Mouse (Mus musculus): Measurements from ENCODE around the gene Gm10638. TPM values are rescaled to one million over a fixed set of nuclear protein-coding genes. Genes with fewer than 3 reads are reported as not detected.

Gm10638 gene
- polyA plus RNA-seq (2014; fragmentation: Nextera tagmentation; extraction: Ambion mirVana) = 5.9 and 7.4 TPM in 2 replicates

DNA sequence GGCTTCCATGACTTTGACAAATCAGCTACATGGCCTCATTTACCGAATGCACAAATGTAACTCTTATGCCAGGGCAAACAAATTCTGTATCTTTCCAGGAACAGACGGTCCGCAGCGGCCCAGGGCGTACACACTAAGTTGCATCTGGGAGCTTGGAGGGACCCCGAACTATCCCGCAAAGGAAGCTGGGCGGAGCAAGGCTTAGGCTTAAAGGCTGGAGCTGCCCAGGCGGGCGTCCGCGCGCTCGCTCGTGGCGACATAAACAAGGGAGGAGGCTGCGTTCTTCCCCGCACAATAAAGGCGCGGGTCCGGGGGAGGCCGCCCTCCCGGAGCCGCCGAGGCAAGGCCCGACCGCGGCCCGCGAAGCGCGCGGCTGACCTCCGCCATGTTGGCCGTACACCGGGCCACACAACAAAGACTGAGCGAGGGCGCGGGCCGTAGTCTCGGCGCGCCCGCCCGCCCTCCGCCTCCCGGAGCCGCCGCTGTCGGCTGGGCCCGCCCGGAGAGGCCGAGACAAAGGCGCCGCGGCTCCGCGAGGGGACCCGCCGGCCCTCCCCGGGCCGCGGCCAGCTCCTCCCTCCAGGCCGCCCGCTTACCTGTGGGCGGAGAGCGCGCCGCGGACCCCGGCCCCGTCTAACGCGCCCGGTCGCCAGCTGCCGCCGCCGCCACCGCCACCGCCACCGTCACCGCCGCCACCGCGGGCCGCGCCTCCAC lies at the start of gene Gm10638, which contains the start of gene Siah1a:
Gm10638 (plus strand) TSS at position 479 of the 714 bp plus-strand sequence.
Siah1a (minus strand) TSS at position 714 of the 714 bp plus-strand sequence.
- Histone ChIP-seq H3K36me3 (ENCODE audit: control insufficient read depth, insufficient read depth, low read length) (no peaks in the 10 kb centered on the region), H3K27ac (replicated peaks; ENCODE audit: low read depth, low read length) (peak within 1 kb of the TSS; percentile 92), H3K9ac (ENCODE audit: low read length) (peak within 1 kb of the TSS; percentile 100), H3K9me3 (ENCODE audit: control insufficient read depth, low read length) (no peaks in the 10 kb centered on the region), H3K4me2 (ENCODE audit: low read depth, severe bottlenecking) (peak within 1 kb of the TSS; percentile 86), H3K4me1 (ENCODE audit: control insufficient read depth, insufficient read depth, low read length) (peaks cover 6% of the 10 kb centered on the region; the same call in 1 of the 2 replicates), H3K4me3 (ENCODE audit: low read depth, low read length) (peak within 1 kb of the TSS; percentile 87), H3K27me3 (ENCODE audit: control insufficient read depth, insufficient read depth, low read length) (no peaks in the 10 kb centered on the region)
- peak; percentile 78 for DNase-seq (ENCODE audit: low spot score)
- under 1% methylated on average over 69 of the region's 88 CpGs for WGBS
- ATAC-seq (ENCODE audit: insufficient number of reproducible peaks, low FRiP score, low TSS enrichment, low read depth) = peak; percentile 72

DNA sequence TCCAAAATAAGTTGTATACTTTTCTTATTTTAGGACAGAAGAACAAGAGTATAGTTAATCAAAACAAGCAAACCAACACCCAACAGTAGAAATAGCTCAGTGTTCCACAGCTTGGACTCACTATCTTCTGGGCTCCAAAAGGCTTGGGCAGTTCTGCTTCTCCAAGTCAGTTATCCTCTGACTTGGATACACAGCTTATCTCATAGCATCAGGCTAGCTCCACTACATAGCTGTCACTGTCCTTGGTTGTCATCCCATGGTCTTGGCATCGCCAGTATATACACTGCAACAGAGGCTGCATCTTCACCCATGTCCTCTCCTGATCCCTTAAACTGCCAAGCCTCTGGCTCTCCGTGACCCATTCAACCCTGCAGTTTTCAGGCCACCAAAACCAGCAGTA lies 49.8 kb upstream of the Gm10638 start:
- H3K9me3 ChIP-seq (ENCODE audit: control insufficient read depth, low read length) = no peaks in the 10 kb centered on the region
- 84% methylated on average over 2 of the region's 2 CpGs for WGBS
- ATAC-seq (ENCODE audit: insufficient number of reproducible peaks, low FRiP score, low TSS enrichment, low read depth) (no peak), DNase-seq (ENCODE audit: low spot score) (no peak)
- no peak overlapping the region for H3K27ac ChIP-seq (replicated peaks; ENCODE audit: low read depth, low read length)
- H3K9ac ChIP-seq (ENCODE audit: low read length) = no peak overlapping the region
- no peaks in the 10 kb centered on the region for H3K27me3 ChIP-seq (ENCODE audit: control insufficient read depth, insufficient read depth, low read length)
- H3K4me1 ChIP-seq (ENCODE audit: control insufficient read depth, insufficient read depth, low read length) = no peaks in the 10 kb centered on the region
- H3K4me3 ChIP-seq (ENCODE audit: low read depth, low read length) = no peak overlapping the region
- peaks cover 4% of the 10 kb centered on the region; the same call in 1 of the 2 replicates for H3K36me3 ChIP-seq (ENCODE audit: control insufficient read depth, insufficient read depth, low read length)
- H3K4me2 ChIP-seq (ENCODE audit: low read depth, severe bottlenecking) = no peak overlapping the region

DNA sequence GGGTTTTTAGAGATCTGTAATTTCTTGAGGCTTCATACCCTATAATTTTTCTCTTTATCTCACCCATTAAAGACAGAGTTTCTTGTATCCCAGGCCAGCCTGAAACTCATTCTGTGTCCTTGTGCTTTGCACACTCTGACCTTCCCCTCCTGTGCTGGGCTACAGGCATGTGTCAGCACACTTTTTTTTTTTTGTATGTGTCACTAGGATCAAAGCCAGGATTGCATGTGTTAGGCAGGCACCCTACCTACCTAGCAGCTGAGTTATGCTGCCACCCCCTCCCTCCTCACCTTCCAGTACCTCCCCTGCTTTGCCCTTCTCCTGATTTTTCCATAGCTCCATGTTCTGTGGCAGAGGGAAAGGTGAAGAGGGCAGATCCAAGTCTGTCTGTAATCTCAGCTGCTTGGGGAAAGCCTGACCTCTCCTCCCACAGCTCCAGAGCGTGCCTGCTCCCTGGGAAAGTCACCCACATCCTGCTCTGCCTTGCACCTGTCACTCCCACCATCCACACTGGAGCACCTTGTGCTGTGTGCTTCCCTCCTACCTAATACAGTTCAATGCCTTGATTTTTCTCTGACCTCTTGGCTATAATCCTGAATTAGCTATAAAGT lies 46.6 kb upstream of the Gm10638 start:
- no peak for DNase-seq (ENCODE audit: low spot score)
- Histone ChIP-seq H3K4me1 (ENCODE audit: control insufficient read depth, insufficient read depth, low read length) (no peaks in the 10 kb centered on the region), H3K9ac (ENCODE audit: low read length) (no peak overlapping the region), H3K4me3 (ENCODE audit: low read depth, low read length) (no peak overlapping the region), H3K36me3 (ENCODE audit: control insufficient read depth, insufficient read depth, low read length) (peaks cover 4% of the 10 kb centered on the region; the same call in 1 of the 2 replicates), H3K9me3 (ENCODE audit: control insufficient read depth, low read length) (no peaks in the 10 kb centered on the region), H3K27me3 (ENCODE audit: control insufficient read depth, insufficient read depth, low read length) (no peaks in the 10 kb centered on the region), H3K27ac (replicated peaks; ENCODE audit: low read depth, low read length) (no peak overlapping the region), H3K4me2 (ENCODE audit: low read depth, severe bottlenecking) (no peak overlapping the region)
- WGBS = 58% methylated on average over 1 of the region's 1 CpGs
- no peak for ATAC-seq (ENCODE audit: insufficient number of reproducible peaks, low FRiP score, low TSS enrichment, low read depth)

DNA sequence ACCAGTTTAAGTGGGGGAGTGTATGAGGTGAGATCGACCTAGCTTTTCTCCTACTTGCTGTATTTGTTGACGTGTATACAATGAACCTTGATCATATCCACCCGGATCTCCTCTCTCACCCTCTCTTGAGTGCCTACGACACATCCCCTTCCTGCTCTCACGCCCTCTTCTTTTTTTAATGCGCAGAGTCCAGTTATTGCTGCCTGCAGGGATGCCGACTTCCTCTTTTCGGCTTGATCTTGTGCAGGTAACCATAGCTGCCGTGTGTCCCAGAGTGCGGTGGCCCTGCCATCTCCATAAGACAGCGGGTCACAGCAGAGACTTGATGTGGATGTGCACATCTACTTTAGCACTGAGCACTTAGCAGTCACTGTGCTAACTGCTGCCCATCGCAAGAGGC lies 46.0 kb upstream of the Gm10638 start:
- no peaks in the 10 kb centered on the region for H3K9me3 ChIP-seq (ENCODE audit: control insufficient read depth, low read length)
- no peaks in the 10 kb centered on the region for H3K27me3 ChIP-seq (ENCODE audit: control insufficient read depth, insufficient read depth, low read length)
- no peak overlapping the region for H3K9ac ChIP-seq (ENCODE audit: low read length)
- peaks cover 4% of the 10 kb centered on the region; the same call in 1 of the 2 replicates for H3K36me3 ChIP-seq (ENCODE audit: control insufficient read depth, insufficient read depth, low read length)
- no peak overlapping the region for H3K4me3 ChIP-seq (ENCODE audit: low read depth, low read length)
- ATAC-seq (ENCODE audit: insufficient number of reproducible peaks, low FRiP score, low TSS enrichment, low read depth) (no peak), DNase-seq (ENCODE audit: low spot score) (no peak)
- H3K4me2 ChIP-seq (ENCODE audit: low read depth, severe bottlenecking) = no peak overlapping the region
- 94% methylated on average over 12 of the region's 12 CpGs for WGBS
- no peak overlapping the region for H3K27ac ChIP-seq (replicated peaks; ENCODE audit: low read depth, low read length)
- no peaks in the 10 kb centered on the region for H3K4me1 ChIP-seq (ENCODE audit: control insufficient read depth, insufficient read depth, low read length)

DNA sequence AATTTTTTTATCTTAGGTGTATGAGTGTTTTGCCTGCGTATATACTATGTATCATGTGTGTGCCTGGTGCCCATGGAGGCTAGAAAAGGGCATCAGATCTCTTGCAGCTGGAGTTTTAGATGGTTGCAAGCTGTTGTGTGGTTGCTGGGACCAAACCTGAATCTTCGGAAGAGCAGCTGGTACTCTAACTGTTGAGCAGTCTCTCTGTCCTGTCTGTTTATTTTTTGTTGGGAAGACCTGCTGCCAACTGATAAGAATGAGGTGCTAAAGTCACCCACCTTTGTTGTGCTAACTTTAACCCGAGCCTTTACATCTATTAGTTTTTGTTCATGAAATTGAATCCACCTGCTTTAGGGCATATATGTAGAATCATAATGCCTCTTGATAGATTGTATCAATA lies 43.0 kb upstream of the Gm10638 start:
- Histone ChIP-seq H3K4me3 (ENCODE audit: low read depth, low read length) (no peak overlapping the region), H3K27me3 (ENCODE audit: control insufficient read depth, insufficient read depth, low read length) (no peaks in the 10 kb centered on the region), H3K9ac (ENCODE audit: low read length) (no peak overlapping the region), H3K4me1 (ENCODE audit: control insufficient read depth, insufficient read depth, low read length) (no peaks in the 10 kb centered on the region), H3K4me2 (ENCODE audit: low read depth, severe bottlenecking) (no peak overlapping the region), H3K36me3 (ENCODE audit: control insufficient read depth, insufficient read depth, low read length) (no peaks in the 10 kb centered on the region), H3K9me3 (ENCODE audit: control insufficient read depth, low read length) (no peaks in the 10 kb centered on the region), H3K27ac (replicated peaks; ENCODE audit: low read depth, low read length) (no peak overlapping the region)
- no peak for DNase-seq (ENCODE audit: low spot score)
- WGBS = 88% methylated on average over 3 of the region's 3 CpGs
- no peak for ATAC-seq (ENCODE audit: insufficient number of reproducible peaks, low FRiP score, low TSS enrichment, low read depth)

DNA sequence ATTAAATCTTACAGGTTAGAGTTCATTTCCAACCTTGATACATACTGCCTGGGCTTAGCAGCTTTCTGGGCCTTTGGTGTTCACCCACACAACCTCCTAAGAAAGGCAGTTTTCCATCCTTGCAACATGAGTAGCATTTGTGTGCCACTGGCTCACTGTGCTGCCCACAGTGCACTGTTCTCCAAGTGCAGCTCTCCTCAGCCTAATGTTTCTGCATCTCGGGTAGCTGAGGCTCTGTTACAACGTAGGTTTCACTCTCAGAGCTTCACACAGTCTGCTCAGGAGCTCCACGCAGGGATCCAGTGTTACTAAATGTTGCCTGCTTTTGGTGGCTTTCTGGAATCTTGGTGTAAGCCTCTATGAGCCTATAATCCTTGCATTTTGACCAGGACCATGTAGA lies 40.2 kb upstream of the Gm10638 start:
- H3K4me1 ChIP-seq (ENCODE audit: control insufficient read depth, insufficient read depth, low read length) = no peaks in the 10 kb centered on the region
- H3K36me3 ChIP-seq (ENCODE audit: control insufficient read depth, insufficient read depth, low read length) = no peaks in the 10 kb centered on the region
- no peak overlapping the region for H3K4me3 ChIP-seq (ENCODE audit: low read depth, low read length)
- no peak overlapping the region for H3K4me2 ChIP-seq (ENCODE audit: low read depth, severe bottlenecking)
- no peak overlapping the region for H3K9ac ChIP-seq (ENCODE audit: low read length)
- no peak overlapping the region for H3K27ac ChIP-seq (replicated peaks; ENCODE audit: low read depth, low read length)
- DNase-seq (ENCODE audit: low spot score) (no peak), ATAC-seq (ENCODE audit: insufficient number of reproducible peaks, low FRiP score, low TSS enrichment, low read depth) (no peak)
- H3K9me3 ChIP-seq (ENCODE audit: control insufficient read depth, low read length) = no peaks in the 10 kb centered on the region
- H3K27me3 ChIP-seq (ENCODE audit: control insufficient read depth, insufficient read depth, low read length) = no peaks in the 10 kb centered on the region
- WGBS = 88% methylated on average over 3 of the region's 3 CpGs

DNA sequence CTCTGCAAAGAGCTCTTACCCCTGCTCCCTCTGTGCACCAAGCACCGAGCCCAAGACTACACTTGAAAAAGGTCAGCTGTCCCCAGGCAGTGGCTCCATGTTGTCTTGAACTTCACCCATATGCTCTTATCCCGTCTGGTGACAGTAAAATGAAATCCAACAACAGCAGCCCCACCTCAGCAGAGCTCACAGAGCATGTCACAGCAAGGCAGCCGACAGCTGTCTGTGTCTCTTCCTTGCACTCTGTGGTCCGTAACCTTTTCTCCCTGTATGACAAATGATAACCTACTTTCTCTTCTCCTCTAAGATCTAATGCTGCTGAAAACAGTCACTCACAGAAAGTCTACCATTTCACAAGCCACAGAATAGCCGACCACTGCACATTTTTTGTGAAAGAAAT lies 38.7 kb upstream of the Gm10638 start:
- DNase-seq (ENCODE audit: low spot score) (no peak), ATAC-seq (ENCODE audit: insufficient number of reproducible peaks, low FRiP score, low TSS enrichment, low read depth) (no peak)
- no peaks in the 10 kb centered on the region for H3K27me3 ChIP-seq (ENCODE audit: control insufficient read depth, insufficient read depth, low read length)
- H3K4me1 ChIP-seq (ENCODE audit: control insufficient read depth, insufficient read depth, low read length) = no peaks in the 10 kb centered on the region
- no peaks in the 10 kb centered on the region for H3K9me3 ChIP-seq (ENCODE audit: control insufficient read depth, low read length)
- no peak overlapping the region for H3K27ac ChIP-seq (replicated peaks; ENCODE audit: low read depth, low read length)
- H3K4me2 ChIP-seq (ENCODE audit: low read depth, severe bottlenecking) = no peak overlapping the region
- H3K36me3 ChIP-seq (ENCODE audit: control insufficient read depth, insufficient read depth, low read length) = no peaks in the 10 kb centered on the region
- H3K9ac ChIP-seq (ENCODE audit: low read length) = no peak overlapping the region
- WGBS = 88% methylated on average over 5 of the region's 5 CpGs
- H3K4me3 ChIP-seq (ENCODE audit: low read depth, low read length) = no peak overlapping the region

DNA sequence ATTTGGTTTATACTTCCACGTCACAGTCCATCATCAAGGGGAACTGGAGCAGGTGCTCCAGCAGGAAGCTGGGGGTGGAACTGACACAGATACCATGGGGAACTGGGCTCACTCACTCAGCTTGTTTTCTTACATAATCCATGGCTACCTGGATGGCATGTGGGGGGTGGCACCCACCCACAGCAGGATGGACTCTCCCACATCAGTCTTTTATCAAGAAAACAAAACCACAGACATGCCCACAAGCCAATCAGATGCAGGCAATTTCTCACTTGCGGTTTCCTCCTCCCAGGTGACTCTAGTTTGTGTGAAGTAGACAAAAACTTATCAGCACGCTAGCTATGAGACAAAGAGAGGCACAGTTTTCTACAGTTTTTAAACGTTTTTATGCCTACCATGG lies 37.6 kb upstream of the Gm10638 start:
- no peaks in the 10 kb centered on the region for H3K36me3 ChIP-seq (ENCODE audit: control insufficient read depth, insufficient read depth, low read length)
- H3K27me3 ChIP-seq (ENCODE audit: control insufficient read depth, insufficient read depth, low read length) = no peaks in the 10 kb centered on the region
- DNase-seq (ENCODE audit: low spot score) (no peak), ATAC-seq (ENCODE audit: insufficient number of reproducible peaks, low FRiP score, low TSS enrichment, low read depth) (no peak)
- WGBS = 78% methylated on average over 4 of the region's 4 CpGs
- no peaks in the 10 kb centered on the region for H3K9me3 ChIP-seq (ENCODE audit: control insufficient read depth, low read length)
- H3K4me2 ChIP-seq (ENCODE audit: low read depth, severe bottlenecking) = no peak overlapping the region
- no peak overlapping the region for H3K4me3 ChIP-seq (ENCODE audit: low read depth, low read length)
- no peak overlapping the region for H3K27ac ChIP-seq (replicated peaks; ENCODE audit: low read depth, low read length)
- no peak overlapping the region for H3K9ac ChIP-seq (ENCODE audit: low read length)
- H3K4me1 ChIP-seq (ENCODE audit: control insufficient read depth, insufficient read depth, low read length) = no peaks in the 10 kb centered on the region

All from limb, embryonic 11.5 days (tissue).